Mouse (Mus musculus) hematopoietic stem cell, adult 5-6 weeks (primary cell): ENCODE data around the gene Cfc1. TPM values are rescaled to one million over a fixed set of nuclear protein-coding genes. Genes with fewer than 3 reads are reported as not detected.

ENCODE experiments used
- ATAC-seq, 2 experiments: fragments of 125-278 bp in 1 of 2; replicated peaks in 1 of 2; 2 replicates each; pipeline ENCODE4 v1.8.0; 2016 to 2017; ENCODE audit warnings: inconsistent platforms in 2 of 2, mild to moderate bottlenecking in 2 of 2, moderate number of reproducible peaks in 2 of 2, low read depth in 1 of 2, moderate TSS enrichment in 1 of 2; ENCODE audit not compliant: low FRiP score in 2 of 2, poor library complexity in 2 of 2, severe bottlenecking in 2 of 2, insufficient read depth in 1 of 2, low TSS enrichment in 1 of 2
- total RNA-seq: library from RNA; stranded (forward); fragments of 172-1452, 232-1000 nt; gene quantifications from 2 replicates; pipeline ENCODE4 v1.2.3, GENCODE M21; 2017

Gene Cfc1
- total RNA-seq, 1 experiment from 2014 or later = 0.40 TPM

DNA sequence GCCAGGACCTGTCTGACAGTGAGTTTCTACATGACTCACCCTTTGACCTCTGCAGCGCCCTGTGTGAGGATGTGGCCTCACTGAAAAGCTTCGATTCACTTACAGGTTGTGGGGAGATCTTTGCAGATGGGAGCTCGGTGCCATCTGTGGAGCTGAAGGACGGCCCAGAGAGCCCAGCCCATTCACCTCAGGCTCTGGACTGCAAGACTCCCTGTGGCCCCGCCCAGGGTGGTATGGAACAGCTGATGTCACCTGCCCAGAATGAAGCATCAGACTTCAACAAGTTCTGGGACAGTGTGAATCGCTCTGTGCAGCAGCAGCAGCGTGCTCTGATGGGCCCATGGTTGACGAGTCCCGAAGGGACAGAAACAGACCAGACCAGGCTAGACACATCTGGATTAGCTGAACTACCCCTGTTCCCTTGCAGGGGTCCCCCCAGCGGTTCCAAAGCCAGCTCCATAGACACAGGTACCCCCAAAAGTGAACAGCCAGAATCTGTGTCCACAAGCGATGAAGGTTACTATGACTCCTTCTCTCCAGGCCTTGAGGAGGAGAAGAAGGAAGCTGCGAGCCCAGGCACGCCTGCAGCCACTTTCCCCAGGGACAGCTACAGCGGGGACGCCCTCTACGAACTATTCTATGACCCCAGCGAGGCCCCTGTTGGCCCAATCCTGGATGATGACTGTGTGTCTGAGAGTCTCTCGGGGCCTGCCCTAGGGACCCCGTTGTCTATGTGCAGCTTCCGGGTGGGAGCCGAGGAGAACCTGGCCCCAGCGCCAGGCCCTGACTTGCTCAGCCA lies 52.0 kb downstream of the Cfc1 start:
- ATAC-seq = no peak

Other genes starting within 250 kb of the Cfc1 start
- gene Ccdc115, start 96.0 kb upstream of the Cfc1 start, total RNA-seq = 49.9 and 52.8 TPM in 2 replicates
- gene Imp4, start 95.8 kb upstream of the Cfc1 start, total RNA-seq = 23.6 and 36.7 TPM in 2 replicates
- gene Ptpn18, start 75.9 kb upstream of the Cfc1 start, total RNA-seq = 186 and 621 TPM in 2 replicates
- gene Prss39, start 37.2 kb upstream of the Cfc1 start, total RNA-seq = 0.40 TPM in 1 of 2 replicates, not detected in the other
- gene Prss40, start 25.3 kb downstream of the Cfc1 start, total RNA-seq = not detected in 2 replicates
- gene Amer3, start 44.0 kb downstream of the Cfc1 start, total RNA-seq = not detected in 2 replicates